Mouse (Mus musculus) CD4-positive helper T cell, adult 2 months (primary cell): Measurements from ENCODE around the gene Ago3.

Experiments used
- DNase-seq: peaks from one replicate; pipeline ENCODE4 v3.0.0-alpha.2; 2012; ENCODE audit warnings: low read depth, missing footprints, low spot score

The Ago3 gene

GRCm38 (mm10) chr4:126429347-126430079 lies at the start of gene Ago3:
Ago3 (minus strand) TSS chr4:126429556.
- peak; percentile 93 for DNase-seq

- DNase-seq, result no peak
Measured at GRCm38 (mm10) chr4:126473031-126473430, 43.7 kb upstream of the Ago3 start.

DNA sequence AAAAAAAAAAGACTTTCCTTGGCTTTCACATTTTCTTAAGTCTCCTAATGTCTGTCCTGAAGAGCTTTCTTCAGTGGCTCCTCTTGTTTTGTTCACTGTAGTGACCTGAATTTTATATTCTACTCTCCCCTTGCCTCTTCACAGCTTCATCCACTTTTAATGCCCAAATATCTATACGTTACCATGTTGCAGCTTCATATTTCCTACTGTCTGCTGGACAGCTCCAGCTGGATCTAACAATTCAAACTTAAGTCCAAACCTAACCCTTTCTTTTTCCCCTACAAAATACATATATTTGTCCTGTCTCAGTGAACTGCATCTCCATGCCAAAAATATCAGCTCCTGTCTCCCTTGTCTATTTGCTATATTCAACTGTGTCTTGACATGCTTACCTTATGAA lies 40.0 kb upstream of the Ago3 start:
- DNase-seq, result no peak

- DNase-seq, result no peak
Measured at GRCm38 (mm10) chr4:126468925-126469324, 39.6 kb upstream of the Ago3 start.

GRCm38 (mm10) chr4:126468285-126468901 lies 39.0 kb upstream of the Ago3 start, which contains the start of gene Ago1:
Ago1 (minus strand) TSS chr4:126468583.
- DNase-seq, result peak; percentile 96

GRCm38 (mm10) chr4:126467721-126468284 lies 38.4 kb upstream of the Ago3 start:
- peak; percentile 86 for DNase-seq

GRCm38 (mm10) chr4:126466251-126466750 lies 36.9 kb upstream of the Ago3 start:
- no peak for DNase-seq

GRCm38 (mm10) chr4:126465843-126466242 lies 36.5 kb upstream of the Ago3 start:
- DNase-seq, result peak; percentile 25

DNA sequence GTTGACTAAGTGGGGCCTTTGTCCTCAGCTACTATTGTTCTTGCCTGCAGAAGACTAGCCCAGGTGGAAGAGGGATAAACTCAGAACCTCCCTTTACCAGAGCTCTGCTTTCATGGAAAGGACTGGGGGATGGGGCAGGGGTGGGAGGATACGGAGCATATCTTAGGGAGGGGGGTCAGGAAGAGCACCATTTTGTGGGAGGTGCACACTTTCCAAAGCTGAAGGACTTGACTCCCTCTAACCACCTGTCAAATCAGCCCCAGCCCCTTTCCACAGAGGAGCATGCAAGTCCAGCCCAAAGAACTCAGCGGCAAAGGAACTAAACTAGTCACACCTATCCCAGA lies 35.5 kb upstream of the Ago3 start:
- no peak for DNase-seq

DNA sequence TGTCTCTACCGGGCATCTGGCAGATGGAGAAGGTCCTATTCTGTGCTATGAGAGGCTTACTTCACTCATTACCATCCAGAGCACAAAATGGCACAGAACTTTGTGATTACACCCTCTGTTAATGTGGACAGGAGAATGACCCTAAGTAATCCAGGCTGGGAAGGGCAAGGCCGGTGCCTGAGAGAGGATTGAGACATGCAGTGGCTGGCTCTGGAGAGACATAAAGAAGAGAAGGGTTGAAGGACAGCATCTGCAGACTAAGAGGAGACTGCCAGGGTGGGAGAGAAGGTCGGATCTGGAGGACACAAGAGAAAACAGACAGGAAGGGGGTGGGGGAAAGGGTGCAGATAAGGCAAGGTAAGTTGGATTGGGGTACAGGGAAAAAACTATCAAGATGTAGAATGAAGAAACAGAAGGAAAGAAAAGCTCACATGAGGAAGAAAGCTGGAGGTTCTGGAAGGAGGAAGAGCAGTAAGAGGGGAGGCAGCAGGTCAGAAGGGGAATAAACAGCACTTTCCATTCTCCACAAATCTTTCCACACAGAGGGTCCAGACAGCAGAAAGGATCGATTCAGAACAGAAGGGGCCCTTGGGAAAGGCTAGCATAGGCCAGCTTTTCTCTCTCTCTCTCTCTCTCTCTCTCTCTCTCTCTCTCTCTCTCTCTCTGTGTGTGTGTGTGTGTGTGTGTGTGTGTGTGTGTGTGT lies 35.0 kb upstream of the Ago3 start:
- DNase-seq, result no peak

DNA sequence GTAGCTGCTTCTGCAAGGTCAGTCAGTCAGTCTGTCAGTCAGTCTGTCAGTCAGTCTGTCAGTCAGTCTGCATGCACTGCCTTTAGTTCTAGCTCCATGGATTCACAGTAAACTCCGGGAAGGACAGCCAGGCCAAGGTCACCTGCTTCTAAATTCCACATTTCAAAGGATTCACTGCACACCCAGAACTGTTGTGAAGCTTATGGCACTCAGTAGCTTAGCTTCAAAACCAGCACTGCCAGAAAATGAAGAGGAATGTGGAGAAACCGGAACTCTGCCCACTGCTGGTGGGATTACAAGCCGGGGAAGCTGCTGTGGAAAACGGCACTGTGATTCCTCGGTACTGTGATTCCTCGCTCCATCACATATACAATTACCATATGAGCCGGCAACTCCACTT lies 26.1 kb upstream of the Ago3 start:
- no peak for DNase-seq

DNA sequence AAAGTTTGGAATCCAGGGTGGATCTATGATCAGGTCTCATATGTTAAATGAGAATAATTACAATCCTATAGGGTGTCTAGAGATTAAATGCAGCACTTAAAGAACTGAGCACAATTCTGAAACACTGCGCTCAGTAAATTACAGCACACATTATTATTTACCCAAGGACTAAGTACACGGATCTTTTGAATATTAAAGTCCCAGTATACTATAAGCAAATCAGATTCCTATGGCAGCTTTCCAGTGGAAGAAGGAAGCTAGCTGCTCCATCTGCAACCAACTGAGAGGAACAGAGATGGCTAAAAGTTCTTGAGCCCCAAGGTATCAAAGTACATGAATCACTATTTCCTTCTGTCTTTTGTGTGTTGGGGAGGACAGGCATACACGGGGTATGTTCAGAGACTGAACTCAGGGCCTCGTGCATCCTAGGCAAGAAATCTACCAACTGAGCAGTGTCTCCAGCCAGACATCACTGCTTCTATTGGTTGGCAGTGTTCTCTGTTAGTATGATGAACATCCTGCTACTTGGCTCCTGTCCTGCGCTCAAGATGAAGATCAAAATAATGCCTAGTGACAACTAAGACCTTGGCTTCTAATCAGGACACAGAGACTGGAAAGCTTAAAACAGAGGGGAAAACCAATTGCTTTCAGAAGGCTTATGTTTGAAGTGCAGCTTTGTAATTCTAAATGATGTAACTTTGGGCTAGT lies 25.3 kb upstream of the Ago3 start:
- DNase-seq, result no peak

- no peak for DNase-seq
Measured at GRCm38 (mm10) chr4:126450268-126450667, 20.9 kb upstream of the Ago3 start.

DNA sequence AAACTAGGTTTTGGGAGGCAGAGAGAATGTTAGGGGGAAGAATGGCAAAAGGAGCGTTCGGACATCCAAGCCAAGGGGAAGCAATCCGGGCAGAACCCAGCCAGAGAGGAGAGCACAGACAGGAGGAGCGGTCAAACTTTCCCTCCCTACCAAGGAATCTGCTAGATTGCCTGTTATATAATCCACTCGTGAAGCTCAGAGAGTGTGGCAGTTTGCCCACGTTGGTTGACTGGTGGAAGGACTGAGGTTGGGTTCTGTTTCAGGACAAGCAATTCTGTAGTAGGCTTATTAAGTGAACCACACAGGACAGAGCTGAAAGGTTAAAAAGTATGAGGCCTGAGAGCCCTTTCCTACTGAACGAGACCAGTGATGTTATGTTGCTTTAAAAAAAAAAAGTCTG lies 17.8 kb upstream of the Ago3 start:
- DNase-seq, result no peak

DNA sequence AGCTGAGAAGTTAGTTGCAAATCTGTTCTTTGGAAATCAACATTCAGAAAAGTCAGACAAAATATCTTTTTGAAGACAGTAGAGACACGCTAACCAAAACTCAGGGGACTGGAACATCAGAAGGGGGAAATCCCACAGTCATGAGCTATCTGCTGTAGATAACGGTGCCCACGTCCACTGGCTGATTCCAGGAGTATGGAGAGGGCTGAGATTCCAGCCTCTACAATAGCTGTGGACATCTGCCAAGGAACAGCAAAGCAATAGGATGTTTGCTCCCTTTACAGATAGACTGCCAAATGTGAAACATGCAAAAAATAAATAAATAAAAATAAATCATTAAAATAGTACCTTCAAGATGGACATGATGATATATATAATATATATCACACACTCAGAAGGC lies 15.2 kb upstream of the Ago3 start:
- no peak for DNase-seq

DNA sequence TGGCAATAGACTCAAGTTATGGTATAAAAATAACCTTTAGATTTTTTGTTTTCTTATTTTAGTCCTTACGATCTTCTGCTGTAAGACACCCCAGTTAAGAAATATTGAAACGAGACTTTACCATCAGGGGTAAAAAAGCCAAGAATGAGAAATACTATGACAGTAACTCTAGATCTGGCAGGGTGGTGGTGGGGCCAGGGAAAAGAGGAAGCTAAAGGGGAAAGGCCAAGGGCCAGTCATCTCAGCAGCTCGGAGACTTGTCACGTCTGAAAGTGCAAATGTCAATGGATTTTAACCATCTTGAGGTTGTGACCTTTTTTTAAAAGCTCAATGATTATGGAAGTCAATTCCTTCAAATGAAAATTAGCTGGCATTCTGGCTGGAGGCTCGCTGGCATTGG lies 8.9 kb upstream of the Ago3 start:
- no peak for DNase-seq

DNA sequence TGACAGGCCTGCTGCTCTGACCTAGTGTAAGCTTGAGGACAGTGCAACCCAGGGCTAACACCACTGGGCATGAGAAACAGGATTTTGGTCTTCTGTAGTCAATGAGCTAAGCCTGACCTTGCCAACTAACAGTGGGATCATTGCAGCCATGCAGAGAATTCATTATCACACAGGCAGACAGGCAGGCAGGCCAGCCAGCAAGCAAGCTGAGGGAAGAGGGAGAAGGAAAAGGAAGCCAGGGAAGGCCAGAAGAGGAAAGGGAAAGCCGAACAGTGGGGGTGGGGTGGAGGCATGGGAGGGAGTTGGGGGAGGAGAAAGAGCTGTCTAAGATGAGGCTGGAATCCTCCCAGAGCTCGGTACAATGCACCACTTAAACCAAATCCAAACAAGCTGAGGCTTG lies 6.9 kb upstream of the Ago3 start:
- no peak for DNase-seq

- DNase-seq, result no peak
Measured at GRCm38 (mm10) chr4:126434094-126434493, 4.7 kb upstream of the Ago3 start.

- DNase-seq, result no peak
Measured at GRCm38 (mm10) chr4:126433175-126433574, 3.8 kb upstream of the Ago3 start.

GRCm38 (mm10) chr4:126431746-126432145 lies 2.4 kb upstream of the Ago3 start:
- no peak for DNase-seq

DNA sequence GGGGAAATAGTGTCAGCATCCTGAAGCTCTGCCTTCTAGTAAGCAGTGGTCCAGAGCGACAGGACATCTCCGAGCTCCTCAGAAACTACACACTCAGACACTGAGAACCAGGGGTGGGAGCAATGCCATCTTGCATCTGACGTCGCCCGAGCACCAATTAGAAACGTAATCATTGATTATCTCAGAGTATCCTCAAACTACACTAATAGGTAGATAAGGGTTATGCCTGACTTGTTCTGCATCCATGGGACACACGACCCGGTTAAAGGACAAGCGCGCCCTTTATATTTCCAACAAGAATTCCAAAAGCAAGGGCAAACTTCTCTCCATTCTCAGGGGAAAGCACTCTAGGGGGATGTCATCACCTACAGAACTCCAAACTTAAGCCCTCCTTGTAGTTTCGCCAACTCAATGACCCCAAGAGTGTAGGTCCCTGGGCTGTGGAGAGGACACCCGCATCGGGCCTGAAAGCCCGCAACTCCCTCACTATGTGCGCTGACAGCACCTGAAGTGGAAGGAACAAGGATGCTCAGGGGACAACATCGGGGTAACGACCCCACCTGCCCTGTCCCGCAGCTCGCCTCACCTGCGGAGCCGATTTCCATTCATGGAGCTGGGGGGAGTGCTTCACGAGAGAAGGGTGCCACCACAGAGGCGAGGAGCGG lies 542 bp downstream of the Ago3 start:
- peak; percentile 12 for DNase-seq
